Mouse (Mus musculus) thymus, adult 2 months (tissue): ENCODE measurements around the gene Ppm1l.

ENCODE experiments used
- CTCF ChIP-seq: fragments of 200-500 bp; IDR thresholded peaks from 2 replicates; pipeline ENCODE4 v1.5.1; 2012; ENCODE audit warnings: mild to moderate bottlenecking, control low read depth, low read length, moderate library complexity, borderline replicate concordance; ENCODE audit not compliant: control insufficient read depth, poor library complexity, insufficient read depth; ENCODE audit errors: extremely low read depth
- POLR2A ChIP-seq: fragments of 200-500 bp; IDR thresholded peaks from 2 replicates; pipeline ENCODE4 v1.6.1; 2012; ENCODE audit warnings: mild to moderate bottlenecking, low read length, control low read depth, moderate library complexity; ENCODE audit not compliant: control insufficient read depth, poor library complexity, insufficient read depth; ENCODE audit errors: extremely low read depth

GRCm38 (mm10) chr3:69506352-69506751 is 189.7 kb downstream of the Ppm1l start:
- no peak for TF ChIP-seq POLR2A
- TF ChIP-seq CTCF: no peak
